Mouse (Mus musculus) bone marrow macrophage, adult 2 months (primary cell): Measurements from ENCODE around the gene Mrps36.

Experiments used
- CTCF ChIP-seq: IDR thresholded peaks from 2 replicates; pipeline ENCODE4 v1.5.1; 2012; ENCODE audit warnings: low read depth, mild to moderate bottlenecking, low read length, moderate library complexity
- POLR2A ChIP-seq: IDR thresholded peaks from 2 replicates; pipeline ENCODE4 v1.6.1; 2012; ENCODE audit warnings: mild to moderate bottlenecking, low read depth, low read length, borderline replicate concordance

- TF ChIP-seq POLR2A (no peak), CTCF (no peak)
These were observed 6.9 kb upstream of the Mrps36 start for GRCm38 (mm10) chr13:100751402-100751801.
